Mouse (Mus musculus) spleen, adult 12 weeks (tissue): ENCODE results near the gene Kcnc1.

ENCODE experiments used
- DNase-seq: peaks from one replicate; pipeline ENCODE4 v3.0.0; 2022; ENCODE audit warnings: low spot score

Gene Kcnc1

DNA sequence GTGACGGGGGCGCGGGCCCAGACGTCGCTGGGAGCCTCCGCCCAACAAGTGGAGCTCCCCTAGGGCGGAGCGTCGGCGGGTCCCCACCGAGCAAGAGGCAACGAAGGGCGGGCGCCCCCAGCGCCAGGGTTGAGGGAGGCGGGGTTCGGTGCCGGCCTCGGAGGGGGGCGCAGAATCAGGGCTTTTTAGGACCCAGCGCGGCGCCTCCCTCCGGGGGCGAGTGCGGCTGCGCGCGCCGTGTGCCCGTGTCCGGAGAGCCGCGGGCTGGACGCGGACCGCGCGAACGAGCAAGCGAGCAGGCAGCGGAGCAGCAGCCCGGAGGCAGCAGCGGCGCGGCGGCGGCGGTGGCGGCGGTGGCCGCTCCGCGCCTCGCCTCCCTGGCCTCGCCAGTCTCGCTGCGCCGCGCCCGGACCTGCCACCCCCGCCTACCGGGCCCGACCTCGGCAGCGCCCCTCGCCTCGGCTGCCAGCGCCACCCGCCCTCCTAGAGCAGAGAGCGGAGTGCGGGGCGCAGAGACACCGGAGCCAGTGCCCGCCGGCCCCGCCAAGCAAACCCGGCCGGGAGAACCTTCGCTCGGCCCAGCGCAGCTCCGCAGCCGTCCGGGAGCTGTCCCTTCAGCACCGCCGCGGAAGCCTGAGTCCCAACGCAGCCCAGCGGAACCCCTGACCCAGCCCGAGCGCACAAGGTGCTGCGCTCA lies at the start of gene Kcnc1:
Gene Kcnc1, plus strand, starts transcription at position 267 of the 697 bp plus-strand sequence.
- peak; percentile 49 for DNase-seq

DNA sequence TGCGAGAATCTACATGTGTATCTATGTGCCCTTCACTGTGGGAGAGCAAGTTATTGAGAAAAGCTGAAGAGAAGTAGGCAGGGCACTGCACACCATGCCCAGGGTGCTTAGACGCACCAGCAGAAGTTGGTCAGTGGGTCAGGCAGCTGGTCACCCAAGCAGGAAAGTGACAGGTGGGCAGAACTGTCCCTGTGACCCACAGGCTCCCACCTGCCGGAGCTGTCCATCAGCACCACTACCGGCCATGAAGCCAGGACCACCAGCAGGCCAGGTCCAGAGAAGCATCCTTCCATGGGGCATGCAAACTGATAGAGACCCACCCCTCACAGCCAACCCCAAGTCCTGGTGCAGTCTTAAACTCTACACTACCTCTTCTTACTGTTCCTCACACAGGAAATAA lies 48.6 kb upstream of the Kcnc1 start:
- DNase-seq, result no peak

DNA sequence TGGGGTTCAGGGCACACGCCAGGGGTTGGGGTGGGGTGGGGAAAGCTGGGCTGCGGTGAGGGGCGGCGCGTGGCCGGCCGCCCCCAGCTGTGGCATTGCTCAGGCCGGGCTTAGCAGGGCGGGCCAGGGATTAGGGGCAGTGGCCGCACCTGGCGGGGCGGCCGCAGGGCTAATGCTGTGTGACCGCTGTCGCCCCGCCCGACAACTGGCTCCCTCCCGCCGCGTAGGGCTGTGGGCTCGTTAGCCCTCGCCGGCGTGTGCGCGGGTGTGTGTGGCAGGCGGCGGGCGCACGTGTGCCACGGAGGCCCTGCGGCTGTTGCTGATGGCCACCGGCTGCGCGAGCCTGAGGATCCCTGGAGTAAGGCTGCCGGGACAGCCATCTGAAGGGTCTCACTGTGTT lies 47.5 kb upstream of the Kcnc1 start:
- DNase-seq, result no peak

DNA sequence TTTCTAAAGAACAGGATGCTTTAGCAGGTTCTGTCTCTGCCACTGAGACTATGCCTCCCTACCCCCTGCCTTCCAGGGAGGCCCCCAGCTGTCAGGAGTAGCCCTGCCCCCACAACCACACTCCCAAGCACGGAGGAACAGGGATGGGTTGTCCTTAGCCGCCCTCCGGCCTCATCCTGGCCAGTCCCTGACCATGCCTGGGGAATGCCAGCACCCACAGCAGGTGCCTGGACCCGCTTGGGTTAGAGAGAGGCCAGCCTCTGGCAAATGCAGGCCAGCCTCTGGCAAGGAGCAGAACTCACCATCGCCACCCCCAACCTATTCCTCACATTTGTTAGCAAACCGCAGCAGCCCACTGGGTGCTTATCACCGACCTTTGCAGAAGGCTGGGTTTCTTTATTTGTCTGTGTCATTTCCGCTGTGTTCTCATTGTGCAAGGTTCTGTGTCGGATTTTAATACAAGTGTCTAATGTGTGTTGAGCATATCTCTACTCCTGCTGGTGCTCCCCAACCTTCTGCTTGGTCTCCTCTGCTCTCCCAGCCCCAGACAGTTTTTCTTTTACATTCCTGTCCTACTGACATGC lies 46.1 kb upstream of the Kcnc1 start:
- no peak for DNase-seq

DNA sequence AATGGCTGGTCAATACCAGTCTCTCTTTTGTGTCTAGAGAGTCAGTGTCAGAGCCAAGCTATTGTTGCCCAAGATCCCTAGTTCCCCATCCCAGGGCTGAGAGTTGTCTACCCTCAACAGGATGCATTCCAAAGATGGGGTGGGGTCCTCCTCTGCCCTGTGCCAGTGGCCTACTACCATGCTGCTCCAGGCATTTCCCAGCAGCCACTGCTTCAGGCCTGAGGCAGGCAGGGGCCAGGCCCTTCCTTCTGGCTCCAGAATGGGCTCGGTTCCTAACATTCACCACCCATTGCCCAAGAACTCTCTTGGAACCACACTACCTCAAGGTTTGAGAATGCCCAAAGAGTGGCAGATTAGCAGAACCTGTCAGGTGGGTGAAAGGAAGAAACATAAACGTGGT lies 43.5 kb upstream of the Kcnc1 start:
- no peak for DNase-seq

DNA sequence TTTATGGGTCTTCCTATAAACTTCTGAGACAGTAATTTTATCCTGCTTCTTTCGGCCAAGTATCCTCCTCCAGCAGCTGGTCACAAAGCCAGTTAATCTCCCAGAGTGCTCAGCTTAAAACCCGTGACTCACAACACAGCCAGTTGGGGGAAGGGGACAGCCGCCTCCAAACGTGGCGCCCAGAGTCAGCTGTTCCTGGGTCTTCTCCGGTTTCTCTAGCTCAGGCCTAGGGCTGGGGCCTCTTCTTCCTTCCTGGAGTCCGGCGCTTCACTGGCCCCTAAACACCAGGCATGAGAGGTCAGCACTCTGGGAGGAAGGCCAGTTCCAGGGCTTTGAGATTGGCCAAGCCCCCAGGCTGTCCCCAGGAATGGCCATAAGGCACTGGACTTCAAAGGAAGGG lies 43.1 kb upstream of the Kcnc1 start:
- no peak for DNase-seq

DNA sequence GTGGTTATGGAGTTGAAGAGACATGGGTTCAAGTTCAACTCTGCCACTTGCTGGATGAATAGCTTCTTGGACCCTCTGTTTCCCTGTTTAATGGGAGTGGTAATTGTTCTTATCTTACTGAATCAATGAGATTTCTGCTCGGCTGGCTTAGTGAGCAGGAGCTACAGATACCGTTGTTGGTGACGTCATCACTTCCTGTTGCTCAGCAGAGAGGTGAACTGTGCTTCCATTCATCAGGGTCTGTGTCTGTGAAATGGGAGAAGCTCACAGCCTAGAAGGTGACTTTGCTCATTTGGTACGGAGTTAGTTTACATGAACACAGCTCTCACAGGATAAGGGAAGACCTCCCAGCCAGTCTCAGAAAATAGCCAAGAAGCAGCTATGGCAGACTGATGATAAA lies 42.4 kb upstream of the Kcnc1 start:
- DNase-seq, result no peak

DNA sequence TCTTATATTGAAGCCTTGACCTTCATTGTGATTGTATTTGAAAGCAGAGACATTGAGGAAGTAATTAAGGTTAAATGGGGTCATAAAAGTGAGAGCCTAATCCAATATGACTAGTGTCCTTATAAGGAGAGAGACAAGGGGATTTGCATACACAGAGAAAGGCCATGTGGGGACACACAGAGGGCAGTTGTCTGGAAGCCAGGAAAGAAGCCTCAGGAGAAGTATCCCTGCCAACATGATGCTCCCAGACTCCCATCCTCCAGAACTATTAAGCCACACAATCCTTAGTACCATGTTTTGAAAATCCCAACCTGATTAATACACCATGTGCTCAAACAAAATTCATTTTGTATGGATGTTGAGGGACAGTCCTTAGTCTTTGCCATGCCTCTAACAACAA lies 34.5 kb upstream of the Kcnc1 start:
- DNase-seq, result no peak

DNA sequence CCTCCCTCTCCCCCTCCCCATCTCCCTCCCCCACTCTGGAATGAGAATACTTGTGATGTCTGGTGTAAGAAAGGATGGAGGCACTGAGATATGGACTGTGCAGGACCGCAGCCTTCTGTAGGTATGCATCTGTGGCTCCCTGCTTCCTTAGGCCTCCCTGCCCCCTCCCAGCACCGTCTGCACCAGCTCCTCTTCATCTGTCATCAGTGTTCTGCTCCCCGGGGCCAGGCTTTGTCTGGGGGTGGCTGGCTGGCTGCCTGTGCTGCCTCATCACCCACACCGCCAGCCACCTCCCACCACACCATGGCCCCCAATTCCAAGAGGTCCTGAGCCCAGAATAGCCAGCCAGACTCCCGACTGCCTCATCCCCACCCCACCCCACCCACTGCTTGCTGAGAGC lies 32.1 kb upstream of the Kcnc1 start:
- no peak for DNase-seq

DNA sequence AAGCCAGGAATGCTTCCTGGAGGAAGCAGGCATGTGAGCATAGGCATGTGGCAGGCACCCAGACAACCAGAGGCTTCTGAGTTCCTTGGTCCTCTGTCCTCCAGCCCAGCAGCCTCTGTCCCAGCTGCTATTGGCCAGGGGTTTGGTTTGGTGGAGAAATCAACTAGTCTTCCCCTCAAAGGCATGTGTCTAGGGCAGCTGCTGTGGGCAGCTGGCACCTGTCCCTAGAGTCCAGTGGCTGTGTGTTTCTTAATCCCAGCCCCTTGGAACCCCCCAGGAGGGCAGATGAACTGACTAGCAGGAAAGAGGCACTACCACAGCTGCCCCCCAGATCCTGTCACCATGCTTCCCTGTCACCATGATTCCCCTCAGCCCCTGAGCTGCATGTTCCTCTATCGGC lies 30.5 kb upstream of the Kcnc1 start:
- DNase-seq, result no peak

DNA sequence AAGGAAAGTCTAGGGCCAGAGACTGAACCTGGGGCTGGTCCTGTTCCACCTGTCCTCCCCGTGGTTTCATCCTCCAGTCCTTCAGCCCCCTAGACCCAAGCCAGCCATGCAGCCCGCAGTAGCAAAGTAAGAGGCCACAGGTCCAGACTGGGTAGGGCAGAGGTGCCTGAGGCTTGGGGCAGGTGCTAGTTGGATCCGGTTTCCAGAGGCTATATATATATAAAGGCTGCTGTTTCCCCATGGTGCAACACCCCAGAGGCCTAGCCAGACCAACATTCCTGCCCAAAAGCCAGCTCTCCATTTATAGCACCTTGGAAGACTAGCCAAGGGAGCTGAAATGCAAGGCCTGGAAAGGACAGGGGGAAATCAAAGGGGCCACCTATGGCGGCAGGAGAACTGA lies 25.2 kb upstream of the Kcnc1 start:
- DNase-seq, result no peak

DNA sequence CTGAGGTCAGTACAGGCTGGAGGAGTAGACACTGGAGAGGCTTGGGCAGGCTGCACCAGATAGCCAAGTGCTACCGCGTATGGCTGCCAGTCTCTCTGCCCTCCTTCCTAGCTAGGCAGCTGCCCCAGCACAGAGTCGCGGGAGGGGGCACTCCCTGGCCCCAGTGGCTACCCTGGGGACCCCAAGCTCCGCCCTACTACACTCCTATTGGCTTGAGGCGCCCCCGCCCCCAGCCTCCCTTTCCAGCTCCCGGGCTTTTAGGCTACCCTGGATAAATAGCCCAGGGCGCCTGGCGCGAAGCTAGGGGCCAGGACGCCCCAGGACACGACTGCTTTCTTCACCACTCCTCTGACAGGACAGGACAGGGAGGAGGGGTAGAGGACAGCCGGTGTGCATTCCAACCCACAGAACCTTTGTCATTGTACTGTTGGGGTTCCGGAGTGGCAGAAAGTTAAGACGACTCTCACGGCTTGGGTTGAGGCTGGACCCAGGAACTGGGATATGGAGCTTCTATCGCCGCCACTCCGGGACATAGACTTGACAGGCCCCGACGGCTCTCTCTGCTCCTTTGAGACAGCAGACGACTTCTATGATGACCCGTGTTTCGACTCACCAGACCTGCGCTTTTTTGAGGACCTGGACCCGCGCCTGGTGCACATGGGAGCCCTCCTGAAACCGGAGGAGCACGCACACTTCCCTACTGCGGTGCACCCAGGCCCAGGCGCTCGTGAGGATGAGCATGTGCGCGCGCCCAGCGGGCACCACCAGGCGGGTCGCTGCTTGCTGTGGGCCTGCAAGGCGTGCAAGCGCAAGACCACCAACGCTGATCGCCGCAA lies 19.9 kb upstream of the Kcnc1 start, which contains the start of gene Myod1:
Gene Myod1, plus strand, starts transcription at position 303 of the 836 bp plus-strand sequence.
- no peak for DNase-seq

DNA sequence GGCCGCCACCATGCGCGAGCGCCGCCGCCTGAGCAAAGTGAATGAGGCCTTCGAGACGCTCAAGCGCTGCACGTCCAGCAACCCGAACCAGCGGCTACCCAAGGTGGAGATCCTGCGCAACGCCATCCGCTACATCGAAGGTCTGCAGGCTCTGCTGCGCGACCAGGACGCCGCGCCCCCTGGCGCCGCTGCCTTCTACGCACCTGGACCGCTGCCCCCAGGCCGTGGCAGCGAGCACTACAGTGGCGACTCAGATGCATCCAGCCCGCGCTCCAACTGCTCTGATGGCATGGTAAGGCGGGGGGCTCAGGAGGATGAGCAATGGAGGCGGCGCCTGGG lies 19.3 kb upstream of the Kcnc1 start:
- DNase-seq, result no peak

DNA sequence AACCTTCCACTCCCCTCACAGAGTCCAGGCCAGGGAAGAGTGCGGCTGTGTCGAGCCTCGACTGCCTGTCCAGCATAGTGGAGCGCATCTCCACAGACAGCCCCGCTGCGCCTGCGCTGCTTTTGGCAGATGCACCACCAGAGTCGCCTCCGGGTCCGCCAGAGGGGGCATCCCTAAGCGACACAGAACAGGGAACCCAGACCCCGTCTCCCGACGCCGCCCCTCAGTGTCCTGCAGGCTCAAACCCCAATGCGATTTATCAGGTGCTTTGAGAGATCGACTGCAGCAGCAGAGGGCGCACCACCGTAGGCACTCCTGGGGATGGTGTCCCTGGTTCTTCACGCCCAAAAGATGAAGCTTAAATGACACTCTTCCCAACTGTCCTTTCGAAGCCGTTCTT lies 18.2 kb upstream of the Kcnc1 start:
- DNase-seq, result no peak

DNA sequence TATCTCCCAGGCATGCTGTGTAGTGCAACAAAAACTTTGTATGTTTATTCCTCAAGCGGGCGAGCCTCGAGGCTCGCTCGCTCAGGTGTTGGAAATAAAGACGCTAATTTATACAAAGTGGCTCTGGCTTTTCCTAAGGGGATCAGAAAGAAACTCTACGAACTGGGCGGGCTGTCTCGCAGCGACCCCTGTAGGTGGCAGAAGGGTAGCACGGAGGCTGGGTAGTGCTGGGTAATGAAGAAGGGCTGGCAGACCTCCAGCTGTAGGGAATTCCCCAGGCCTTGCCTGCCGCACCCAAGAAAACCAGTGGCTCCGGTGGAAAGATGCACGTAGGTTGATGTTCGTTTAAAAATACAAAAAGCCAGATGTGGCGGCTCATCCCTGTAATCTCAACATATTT lies 17.3 kb upstream of the Kcnc1 start:
- no peak for DNase-seq

DNA sequence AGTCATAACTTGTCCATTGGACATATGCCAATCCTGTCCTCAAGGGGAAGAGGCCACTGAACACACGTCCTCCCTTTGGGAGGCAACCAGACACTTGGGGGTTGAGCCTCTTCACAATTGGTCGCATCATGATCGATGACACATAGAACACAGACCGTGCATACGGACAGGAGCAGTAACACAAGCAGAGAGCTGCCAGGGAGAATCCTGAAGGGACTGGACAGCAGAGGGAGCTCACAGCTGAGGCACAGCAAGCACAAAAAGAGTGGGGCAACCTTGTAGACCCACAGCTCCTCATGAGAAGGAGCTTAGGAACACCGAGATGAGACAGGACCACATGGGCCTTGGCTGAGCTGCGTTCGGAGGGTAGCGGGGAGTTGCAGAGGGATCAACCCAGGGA lies 15.7 kb upstream of the Kcnc1 start:
- no peak for DNase-seq

DNA sequence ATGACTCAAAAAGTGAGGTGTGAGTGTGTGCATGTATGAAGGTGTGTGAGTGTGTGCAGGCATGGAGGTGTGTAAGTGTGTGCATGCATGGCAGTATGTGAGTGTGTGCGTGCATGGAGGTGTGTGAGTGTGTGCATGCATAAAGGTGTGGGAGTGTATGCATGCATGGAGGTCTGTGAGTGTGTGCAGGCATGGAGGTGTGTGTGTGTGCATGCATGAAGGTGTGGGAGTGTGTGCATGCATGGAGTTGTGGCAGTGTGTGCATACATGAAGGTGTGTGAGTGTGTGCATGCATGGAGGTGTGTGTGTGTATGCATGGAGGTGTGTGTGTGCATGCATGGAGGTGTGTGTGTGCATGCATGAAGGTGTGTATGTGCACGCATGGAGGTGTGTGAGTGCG lies 8.9 kb upstream of the Kcnc1 start:
- no peak for DNase-seq

DNA sequence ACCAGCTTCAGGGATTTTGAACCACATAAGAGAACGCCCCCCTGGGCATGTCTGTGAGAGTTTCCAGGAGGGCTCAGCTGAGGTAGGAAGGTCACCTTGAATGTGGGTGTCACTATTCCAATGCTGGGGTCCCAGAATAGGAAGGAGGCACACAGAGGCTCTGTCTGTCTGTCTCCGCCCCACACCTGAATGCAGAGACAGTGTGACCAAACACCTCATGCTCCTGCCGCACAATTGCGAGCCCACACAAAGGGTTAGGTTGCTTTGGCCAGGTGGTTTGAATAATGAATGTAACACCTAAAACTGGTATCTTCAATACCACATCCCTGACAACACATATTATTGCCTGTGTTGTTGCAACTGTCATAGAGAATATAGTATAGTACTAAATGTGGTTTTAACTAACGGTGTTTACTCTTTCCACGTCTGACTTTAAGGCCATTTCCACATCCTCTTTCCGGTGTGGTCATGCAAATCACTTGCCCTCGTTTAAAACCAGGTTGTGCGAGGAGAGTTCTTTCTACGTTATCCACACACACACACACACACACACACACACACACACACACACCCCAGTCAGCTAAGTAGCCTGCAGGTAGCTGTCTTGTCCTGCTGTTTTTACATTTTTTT lies 6.7 kb upstream of the Kcnc1 start:
- DNase-seq, result no peak

DNA sequence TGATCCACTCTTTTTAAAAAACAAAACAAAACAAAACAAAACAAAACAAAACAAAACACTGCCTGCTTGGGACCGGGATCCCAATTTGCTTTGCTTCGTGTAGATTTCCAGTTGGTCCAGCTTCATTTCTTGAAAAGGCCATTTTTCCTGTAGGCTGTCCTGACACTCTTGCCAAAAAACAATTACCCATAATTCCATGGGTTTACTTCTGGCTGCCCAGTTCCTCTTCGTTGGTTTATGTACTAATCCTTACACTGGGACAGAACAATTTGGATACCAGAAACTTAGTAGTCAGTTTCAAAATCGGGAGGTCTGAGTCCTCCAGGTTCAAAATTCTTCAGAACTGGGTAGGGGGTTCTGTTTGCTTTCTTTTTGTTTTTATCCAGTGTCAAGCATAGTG lies 6.1 kb upstream of the Kcnc1 start:
- DNase-seq, result no peak

DNA sequence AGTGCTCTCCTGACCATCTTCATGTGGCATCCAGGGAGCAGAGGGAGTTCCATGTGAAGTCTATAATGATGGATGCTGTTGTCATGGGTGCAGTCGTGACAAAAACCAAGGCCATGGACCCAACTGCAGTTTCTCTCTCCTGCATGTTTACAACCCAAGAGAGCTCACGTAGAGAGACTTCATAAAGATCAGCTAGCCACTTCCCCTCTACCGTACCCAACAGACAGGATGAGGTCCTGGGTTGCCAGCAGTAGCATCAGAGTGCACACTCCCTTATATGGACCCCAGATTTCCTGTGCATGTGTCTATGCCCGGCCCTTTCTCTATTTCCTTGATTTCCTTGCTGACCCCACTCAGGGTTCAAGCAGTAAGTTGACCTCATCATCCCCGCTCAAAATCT lies 4.6 kb upstream of the Kcnc1 start:
- no peak for DNase-seq

DNA sequence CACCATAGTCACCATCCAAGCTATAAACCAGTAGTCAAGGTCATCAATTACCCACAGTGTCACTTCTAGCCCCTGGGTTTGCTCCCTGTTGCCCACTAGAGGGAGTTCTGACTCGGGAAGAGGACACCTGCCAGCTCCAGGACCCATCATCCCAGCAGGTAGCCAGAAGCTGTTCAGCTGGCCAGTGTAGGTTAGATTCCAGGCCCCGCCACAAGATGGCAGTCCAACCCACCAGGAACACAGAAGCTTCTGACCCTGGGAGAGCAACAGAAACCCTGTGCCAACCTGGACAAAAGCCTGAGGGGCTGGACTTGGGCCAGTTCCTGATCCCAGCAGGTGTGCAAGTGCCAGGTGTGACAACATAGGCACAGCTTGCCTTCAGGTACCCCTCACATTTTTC lies 3.2 kb upstream of the Kcnc1 start:
- peak; percentile 52 for DNase-seq

DNA sequence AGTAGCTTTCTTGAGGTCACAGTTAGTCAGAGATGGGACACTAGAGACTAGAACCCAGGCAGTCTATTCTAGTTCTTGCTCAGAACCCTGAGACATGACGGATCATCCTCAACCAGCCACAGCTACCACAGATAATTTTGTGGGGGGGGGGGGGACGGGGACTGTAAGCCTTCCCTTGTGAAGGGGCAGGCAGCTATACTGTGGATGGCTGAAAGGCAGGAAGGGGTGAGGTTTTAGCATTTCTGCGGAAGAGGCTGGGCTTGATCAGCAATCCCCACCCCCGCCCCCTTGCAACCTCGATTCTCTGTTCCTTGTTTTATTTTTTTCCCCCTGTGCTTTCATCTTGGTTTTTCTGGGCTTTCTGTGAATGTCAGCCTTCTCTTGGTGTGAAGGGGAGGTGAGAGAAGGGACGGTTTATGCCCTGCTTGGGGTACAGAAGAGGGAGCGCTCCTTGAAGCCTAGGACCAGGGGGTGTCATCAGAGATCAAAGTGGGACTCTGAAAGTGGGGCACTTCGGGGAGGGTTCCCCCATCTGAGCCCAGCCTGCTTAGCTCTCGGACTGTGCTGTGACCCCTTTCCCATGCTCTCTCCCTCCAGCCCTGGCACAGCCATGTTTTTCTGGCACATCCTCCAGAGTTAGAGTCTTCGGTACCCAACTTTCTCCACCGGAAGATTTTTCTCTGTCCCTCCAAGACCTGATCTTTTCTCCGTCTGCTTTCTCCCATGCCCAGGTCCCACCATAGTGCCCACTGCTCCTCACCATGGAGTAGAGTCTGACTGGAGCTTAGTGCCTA lies 2.4 kb upstream of the Kcnc1 start:
- no peak for DNase-seq
